Mouse (Mus musculus): Measurements from ENCODE around the gene Snrpc.

- TF ChIP-seq POLR2A (IDR thresholded peaks at IDR 0.05; ENCODE audit: extremely low read depth, insufficient read depth, low read length) (no peak), CTCF (IDR thresholded peaks at IDR 0.05; ENCODE audit: low read depth, low read length) (no peak)
Measured at GRCm38 (mm10) chr17:27874510-27874909, 36.6 kb downstream of the Snrpc start.
